Mouse (Mus musculus): ENCODE data around the gene Olfr401.
"Not testable (repeated sequence)": the region's sequence is repeated elsewhere in the genome, so short reads cannot be mapped to it uniquely, and the experiment has no call there.

The Olfr401 gene

GRCm38 (mm10) chr11:74113412-74113811, at the start of gene Olfr401:
Gene Olfr401, plus strand, starts transcription at chr11:74113712.
- no peak for DNase-seq (ENCODE audit: low read depth, low spot score)

DNA sequence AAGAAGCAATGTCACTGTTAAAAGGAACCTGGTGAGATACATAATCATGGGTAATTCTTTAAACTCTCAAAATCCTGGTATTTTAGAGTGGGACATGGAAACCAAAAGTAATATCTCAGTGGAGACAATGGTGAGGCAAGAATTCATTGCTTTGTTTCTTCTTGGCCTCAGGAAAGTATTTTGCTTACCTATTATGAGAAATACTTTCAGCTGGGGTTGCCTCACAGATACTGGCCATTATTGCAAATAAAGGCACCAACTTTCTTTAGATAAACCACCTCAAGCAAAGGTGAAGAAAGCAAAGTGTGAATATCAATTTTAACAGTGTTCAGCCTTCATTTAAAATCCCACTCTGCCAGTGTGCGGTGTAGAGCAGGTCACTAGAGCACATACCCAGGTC, 43.9 kb upstream of the Olfr401 start, which contains the start of gene Zfp616:
TSS of gene Zfp616 (plus strand) at position 301 of the 400 bp plus-strand sequence.
- no peak for DNase-seq (ENCODE audit: low read depth, low spot score)

- peak; percentile 2 for DNase-seq (ENCODE audit: low read depth, low spot score)
These were observed 12.8 kb upstream of the Olfr401 start for GRCm38 (mm10) chr11:74100724-74101123.

DNA sequence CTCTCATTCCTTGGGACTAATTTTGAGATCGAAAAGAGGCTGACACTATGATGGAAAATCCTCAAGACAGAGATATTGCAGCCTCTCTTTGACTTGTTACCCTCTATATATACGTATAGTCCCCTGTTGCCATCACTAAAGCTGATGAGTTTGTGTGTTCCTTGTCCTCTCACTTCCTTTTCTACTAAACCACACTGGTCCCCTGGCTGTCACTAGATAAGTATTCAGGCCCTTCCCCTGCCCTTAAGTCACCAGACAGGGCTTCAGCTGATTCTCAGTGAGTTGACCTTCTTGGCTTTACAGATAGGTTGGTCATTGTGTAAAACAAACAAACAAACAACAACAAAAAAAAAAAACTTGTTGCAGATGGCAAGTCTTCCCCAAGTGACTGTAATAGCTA, 12.0 kb upstream of the Olfr401 start:
- no peak for DNase-seq (ENCODE audit: low read depth, low spot score)

DNA sequence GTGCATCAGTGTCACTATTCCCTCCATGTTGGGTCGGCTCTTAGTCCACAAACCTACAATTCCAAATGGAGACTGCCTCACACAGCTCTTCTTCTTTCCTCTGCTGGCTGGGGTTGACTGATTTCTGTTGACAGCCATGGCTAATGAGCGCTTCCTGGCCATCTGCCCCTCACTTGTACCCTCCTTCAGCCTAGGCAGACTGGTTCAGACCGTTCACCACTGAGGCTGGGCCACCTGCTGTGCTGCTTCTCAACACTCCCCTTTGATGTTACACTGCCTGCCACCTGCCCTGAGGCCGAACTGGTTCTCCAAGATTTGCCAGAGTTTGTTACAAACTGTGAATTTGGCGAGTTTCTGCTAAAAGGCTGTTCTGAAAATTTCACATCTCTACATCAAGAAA, 8.4 kb upstream of the Olfr401 start:
- no peak for DNase-seq (ENCODE audit: low read depth, low spot score)

GRCm38 (mm10) chr11:74140001-74140400, 26.5 kb downstream of the Olfr401 start:
- not testable (repeated sequence) for DNase-seq (ENCODE audit: low read depth, low spot score)

GRCm38 (mm10) chr11:74145866-74146265, 32.4 kb downstream of the Olfr401 start:
- no peak for DNase-seq (ENCODE audit: low read depth, low spot score)

- no peak for DNase-seq (ENCODE audit: low read depth, low spot score)
These were observed 39.7 kb downstream of the Olfr401 start, which contains the start of gene Olfr402 for GRCm38 (mm10) chr11:74153229-74153628. Gene Olfr402, plus strand, starts transcription at chr11:74153529.

DNA sequence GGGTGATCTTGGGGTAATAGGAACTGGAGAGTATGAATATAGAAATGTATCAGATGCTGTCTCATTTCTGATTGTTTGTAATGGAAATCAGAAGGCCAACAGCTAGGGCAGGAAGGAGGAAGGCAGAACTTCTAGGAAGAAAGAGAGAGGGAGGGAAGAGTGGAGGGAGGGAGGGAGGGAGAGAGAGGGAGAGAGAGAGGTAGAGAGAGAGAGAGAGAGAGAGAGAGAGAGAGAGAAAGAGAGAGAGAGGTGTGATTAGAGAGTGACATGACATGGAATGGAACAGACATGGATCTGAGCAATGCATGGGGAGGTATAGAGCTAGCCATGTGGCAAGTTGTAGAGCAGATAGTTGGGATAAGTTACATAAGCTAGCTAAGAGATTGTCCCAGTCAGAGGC, 55.3 kb downstream of the Olfr401 start:
- no peak for DNase-seq (ENCODE audit: low read depth, low spot score)
